Mouse (Mus musculus) midbrain, embryonic 14.5 days (tissue): Measurements from ENCODE around the gene Tnnc1. TPM values are rescaled to one million over a fixed set of nuclear protein-coding genes. Genes with fewer than 3 reads are reported as not detected.

Source experiments
- polyA plus RNA-seq: library from polyadenylated mRNA; unstranded; fragments of >200 nt; fragmentation: Nextera tagmentation; extraction: Ambion mirVana; gene quantifications from 2 replicates; pipeline ENCODE4 v1.2.1, GENCODE M21; 2014

The Tnnc1 gene
- polyA plus RNA-seq, 1 experiment from 2014 or later, result 2.6 TPM

Other genes with a start within 250 kb of the Tnnc1 start
- gene Glt8d1, start 206.9 kb upstream of the Tnnc1 start, polyA plus RNA-seq, result 54.0 and 62.4 TPM in 2 replicates
- 287 and 317 TPM in 2 replicates for gene Spcs1, start 206.6 kb upstream of the Tnnc1 start, polyA plus RNA-seq
- gene Pbrm1, start 189.2 kb upstream of the Tnnc1 start, polyA plus RNA-seq, result 120 and 136 TPM in 2 replicates
- 44.5 and 49.7 TPM in 2 replicates for gene Gnl3, start 189.2 kb upstream of the Tnnc1 start, polyA plus RNA-seq
- 64.8 and 77.7 TPM in 2 replicates for gene Smim4, start 79.4 kb upstream of the Tnnc1 start, polyA plus RNA-seq
- 234 and 284 TPM in 2 replicates for gene Nt5dc2, start 77.3 kb upstream of the Tnnc1 start, polyA plus RNA-seq
- 6.6 and 26.6 TPM in 2 replicates for gene Stab1, start 39.7 kb upstream of the Tnnc1 start, polyA plus RNA-seq
- 280 and 343 TPM in 2 replicates for gene Nisch, start 8.6 kb downstream of the Tnnc1 start, polyA plus RNA-seq
- gene Sema3g, start 9.5 kb downstream of the Tnnc1 start, polyA plus RNA-seq, result 0.12 and 0.24 TPM in 2 replicates
- 12.0 and 12.1 TPM in 2 replicates for gene Phf7, start 43.0 kb downstream of the Tnnc1 start, polyA plus RNA-seq
- gene Bap1, start 43.1 kb downstream of the Tnnc1 start, polyA plus RNA-seq, result 102 and 118 TPM in 2 replicates
- 3.8 and 5.2 TPM in 2 replicates for gene Dnah1, start 115.6 kb downstream of the Tnnc1 start, polyA plus RNA-seq
- gene Capn7, start 128.3 kb downstream of the Tnnc1 start, polyA plus RNA-seq, result 67.1 and 89.4 TPM in 2 replicates
- 40.0 and 82.4 TPM in 2 replicates for gene Sh3bp5, start 227.8 kb downstream of the Tnnc1 start, polyA plus RNA-seq